Comparison of ENCODE assay signal across 8 mouse cellular contexts in genomic region chr3:117868091-117868490, GRCm38 (mm10). TPM values are rescaled to one million over a fixed set of nuclear protein-coding genes. Genes with fewer than 3 reads are reported as not detected.
DNase-seq lines count a peak whose midpoint lies in the region; ATAC-seq and TF ChIP-seq lines count a peak whose summit lies in the region.

No protein-coding gene starts in this region.

- no peak for TF ChIP-seq POLR2A in kidney, adult 2 months (IDR thresholded peaks at IDR 0.05; ENCODE audit: low read depth, low read length)

- H3K27me3 ChIP-seq in erythroblast, embryonic 14.5 days (ENCODE audit: control insufficient read depth): no peaks in the 10 kb centered on the region
- no peaks in the 10 kb centered on the region for H3K27me3 ChIP-seq in forebrain, embryonic 14.5 days (replicated peaks; ENCODE audit: control insufficient read depth, insufficient read depth, low read length)
- H3K27me3 ChIP-seq in kidney, adult 2 months (replicated peaks; ENCODE audit: control insufficient read depth, insufficient read depth, low read length): no peaks in the 10 kb centered on the region

- ATAC-seq in erythroblast, adult 5-6 weeks (replicated peaks; ENCODE audit: low FRiP score, poor library complexity, severe bottlenecking): no peak
- peak; percentile 4; the same call in 1 of the 2 replicates for ATAC-seq in forebrain, embryonic 14.5 days
- peak; percentile 46 for ATAC-seq in megakaryocyte progenitor cell, adult 5-6 weeks (replicated peaks; ENCODE audit: poor library complexity)

- H3K36me3 ChIP-seq in erythroblast, embryonic 14.5 days (ENCODE audit: control insufficient read depth): no peaks in the 10 kb centered on the region
- no peaks in the 10 kb centered on the region for H3K36me3 ChIP-seq in forebrain, embryonic 14.5 days (ENCODE audit: control insufficient read depth, insufficient read depth, low read length)
- H3K36me3 ChIP-seq in kidney, adult 2 months (ENCODE audit: control insufficient read depth, insufficient read depth, low read length): no peaks in the 10 kb centered on the region

- no peak for DNase-seq in forebrain, embryonic 14.5 days (ENCODE audit: low spot score)
- peak; percentile 37 for DNase-seq in kidney, adult 2 months
- DNase-seq in T-cell, adult 2 months (ENCODE audit: low spot score): no peak
- DNase-seq in thymus, postnatal 10 days (ENCODE audit: low spot score in 2 of 2): no peak
- no peak for DNase-seq in right cerebral cortex, adult 18-20 months

- peak overlapping the region; percentile 68 for H3K4me3 ChIP-seq in erythroblast, embryonic 14.5 days (replicated peaks)
- peak overlapping the region; percentile 52 for H3K4me3 ChIP-seq in forebrain, embryonic 14.5 days (ENCODE audit: low read depth, low read length)
- peak overlapping the region; percentile 96 for H3K4me3 ChIP-seq in kidney, adult 2 months (ENCODE audit: insufficient read depth, low read depth, low read length)

- TF ChIP-seq CTCF in kidney, adult 2 months (conservative IDR thresholded peaks at IDR 0.05; ENCODE audit: insufficient read depth, insufficient read length, low read depth, low read length): no peak

- peaks cover 18% of the 10 kb centered on the region for H3K4me1 ChIP-seq in erythroblast, embryonic 14.5 days (ENCODE audit: control insufficient read depth)
- no peaks in the 10 kb centered on the region for H3K4me1 ChIP-seq in forebrain, embryonic 14.5 days (ENCODE audit: control insufficient read depth, insufficient read depth, low read length)
- H3K4me1 ChIP-seq in kidney, adult 2 months (ENCODE audit: control insufficient read depth, insufficient read depth, low read length): peaks cover 23% of the 10 kb centered on the region; the same call in 1 of the 2 replicates

- H3K4me2 ChIP-seq in forebrain, embryonic 14.5 days (ENCODE audit: low read length): peak overlapping the region; percentile 77

- 0 out of 2 replicates have a peak overlapping the region, but pooled peaks have one; percentile 14 for H3K27ac ChIP-seq in forebrain, embryonic 14.5 days (ENCODE audit: low read depth, low read length)
- H3K27ac ChIP-seq in kidney, adult 2 months (ENCODE audit: insufficient read depth, low read depth, low read length): peak overlapping the region; percentile 89

- H3K9me3 ChIP-seq in erythroblast, embryonic 14.5 days (ENCODE audit: control insufficient read depth, low read length): no peaks in the 10 kb centered on the region
- no peaks in the 10 kb centered on the region for H3K9me3 ChIP-seq in forebrain, embryonic 14.5 days (replicated peaks; ENCODE audit: control insufficient read depth, low read length)

- no peak overlapping the region for H3K9ac ChIP-seq in forebrain, embryonic 14.5 days (ENCODE audit: low read length)

- 84% methylated on average over 2 of the region's 2 CpGs for WGBS in forebrain, embryonic 14.5 days
- WGBS in kidney, adult 2 months: 17% methylated on average over 2 of the region's 2 CpGs

RNA-seq across cellular contexts. Expression of gene Snx7, which starts 0.6 kb away (rescaled TPM):
- 0.02 and 0.03 TPM in 2 replicates for polyA plus RNA-seq in erythroblast, embryonic 14.5 days (2012)
- total RNA-seq in erythroblast, adult 5-6 weeks (2015; ENCODE audit: low replicate concordance): 3.3 TPM in 1 of 2 replicates, not detected in the other
- 0.70 TPM in 1 of 2 replicates, not detected in the other for total RNA-seq in erythroblast, adult 5-6 weeks (2017; ENCODE audit: low replicate concordance)
- 13.0 and 15.8 TPM in 2 replicates for polyA plus RNA-seq in forebrain, embryonic 14.5 days (2014; fragmentation: Nextera tagmentation; extraction: Ambion mirVana)
- 53.9 and 59.0 TPM in 2 replicates for polyA plus RNA-seq in kidney, adult 2 months (2012; rRNA removed)
- total RNA-seq in megakaryocyte progenitor cell, adult 5-6 weeks (2015): 5.2 and 6.1 TPM in 2 replicates
- 11.7 and 13.1 TPM in 2 replicates for total RNA-seq in megakaryocyte progenitor cell, adult 5-6 weeks (2017)

Comparison
In these comparisons a context has a peak if more than half of its experiments do, and no peak if none do; other contexts are left out.
1. RNA of gene Snx7, which starts 0.6 kb away (polyA plus RNA-seq): 53.9 to 59.0 TPM in kidney, adult 2 months and 13.0 to 15.8 TPM in forebrain, embryonic 14.5 days; 0.02 to 0.03 TPM in erythroblast, embryonic 14.5 days; every median in the first group is over 10 times any median in the second.
2. Peak in every context shown above with its lines, with median percentiles within 50 percentile points of each other: H3K4me3 ChIP-seq.